Mouse (Mus musculus) kidney, adult 18-20 months (tissue): ENCODE results near the gene Camkmt.

Experiments
- DNase-seq: peaks from one replicate; pipeline ENCODE4 v3.0.0; 2021

Camkmt gene

DNA sequence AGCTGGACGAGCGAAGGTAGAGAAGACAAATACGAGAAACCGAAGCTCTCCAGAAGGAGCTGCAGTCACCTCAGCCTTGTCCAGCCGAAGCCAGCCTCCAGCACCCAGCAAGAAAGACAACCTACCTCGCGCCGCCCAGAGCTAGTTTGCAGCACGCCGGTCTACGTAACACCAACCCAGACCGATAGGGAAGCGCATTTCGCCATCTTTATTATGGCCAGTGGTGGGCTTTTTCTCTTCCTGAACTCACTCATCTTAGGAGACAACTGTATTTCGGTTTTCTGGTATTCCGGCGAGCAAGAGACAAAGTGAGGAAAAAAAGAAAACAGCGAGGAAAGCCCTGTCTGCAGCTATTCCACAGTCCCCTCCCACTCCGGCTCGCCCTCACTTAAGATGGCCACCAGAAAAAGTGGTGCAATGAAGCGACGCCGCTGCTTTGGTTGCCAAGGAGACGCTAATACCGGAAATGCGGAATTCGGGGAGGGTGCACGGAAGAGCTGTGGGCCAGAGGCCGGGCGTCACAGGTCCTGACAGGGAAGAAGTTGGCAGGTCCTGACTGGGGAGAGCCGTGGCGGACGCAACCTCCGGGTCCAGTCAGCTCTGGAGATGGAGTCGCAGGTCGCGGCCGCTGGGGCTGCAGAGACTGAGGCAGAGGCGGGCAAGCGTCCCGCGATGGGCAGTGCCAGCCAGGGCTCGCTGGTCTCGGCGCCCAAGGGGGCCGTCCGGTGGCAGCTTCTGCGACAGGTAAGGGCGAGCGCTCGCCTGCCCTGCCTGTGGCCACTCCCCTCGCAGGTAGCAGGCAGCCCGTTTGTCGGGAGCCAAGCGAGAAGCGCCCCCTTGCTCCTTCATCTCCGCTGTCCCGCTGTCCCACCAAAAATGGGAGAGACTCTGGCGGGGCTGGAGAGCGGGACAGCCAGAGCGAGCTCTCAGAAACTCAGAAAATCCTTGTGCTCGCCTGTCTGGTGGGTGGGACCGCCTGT is at the start of gene Camkmt, which contains the start of gene Prepl:
Gene Camkmt, plus strand, starts transcription at position 433 of the 980 bp plus-strand sequence.
Gene Prepl, minus strand, starts transcription at position 122 of the 980 bp plus-strand sequence.
- peak; percentile 95 for DNase-seq

DNA sequence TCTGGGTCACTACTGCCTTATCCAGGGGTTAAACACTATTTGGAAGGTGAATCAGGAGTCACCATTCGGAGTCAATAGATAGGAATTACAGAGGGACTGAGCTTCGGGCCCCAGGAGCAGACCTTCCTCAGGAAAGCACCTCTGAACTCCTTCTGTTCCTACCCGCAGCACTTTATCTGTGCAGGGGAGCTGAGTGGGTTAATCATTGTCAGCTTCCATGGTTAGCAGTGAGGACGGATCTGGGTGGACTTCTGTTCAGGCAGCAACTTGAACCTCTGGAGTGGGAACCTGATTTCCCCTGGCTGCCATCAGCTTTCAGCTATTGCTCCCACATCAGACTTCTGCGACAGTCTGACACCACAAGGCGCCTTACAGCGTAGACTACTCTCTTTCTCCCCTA is 49.4 kb upstream of the Camkmt start:
- DNase-seq, result peak; percentile 74

GRCm38 (mm10) chr17:85042419-85042818 is 47.9 kb upstream of the Camkmt start:
- peak; percentile 71 for DNase-seq

DNA sequence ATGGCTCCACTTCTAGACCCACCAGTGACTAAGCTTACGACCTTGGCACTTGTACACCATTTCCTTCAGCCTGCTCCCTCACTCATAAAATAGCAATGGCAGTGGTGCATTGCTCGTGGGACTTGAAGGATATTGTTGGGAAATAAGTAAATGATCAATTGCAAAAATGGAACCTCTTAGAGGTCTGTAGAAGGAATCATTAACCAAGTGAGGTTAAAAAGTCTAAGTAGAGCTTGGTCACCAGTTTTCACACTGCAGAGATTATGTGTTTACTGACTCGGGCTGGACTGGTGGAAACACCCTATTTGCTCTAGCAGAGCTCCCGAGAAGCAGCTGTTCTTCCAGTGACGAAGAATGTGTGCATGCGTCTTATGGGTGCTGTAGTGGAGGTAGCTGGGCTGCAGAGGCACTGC is 46.9 kb upstream of the Camkmt start:
- no peak for DNase-seq

- DNase-seq, result peak; percentile 73
Measured at GRCm38 (mm10) chr17:85044466-85044865, 45.9 kb upstream of the Camkmt start.

DNA sequence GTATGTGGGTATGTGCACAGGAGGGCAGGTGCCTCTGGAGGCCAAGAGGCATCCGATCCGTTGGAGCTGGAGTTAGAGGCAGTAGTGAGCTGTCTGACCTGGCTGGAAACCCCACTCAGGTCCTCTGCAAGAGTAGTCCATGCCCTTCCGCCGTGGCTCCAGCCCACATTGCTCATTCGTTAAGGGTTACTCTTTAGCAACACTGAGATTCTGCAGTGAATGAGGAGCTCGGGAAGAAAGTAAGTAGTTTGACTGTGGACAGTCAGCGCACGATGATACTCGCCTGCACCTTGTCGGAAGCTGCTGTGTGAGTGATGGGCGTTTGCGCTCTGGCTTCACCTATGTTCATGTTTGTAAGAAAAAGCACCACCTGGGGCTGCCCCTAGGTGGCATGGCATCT is 45.2 kb upstream of the Camkmt start:
- DNase-seq, result no peak

DNA sequence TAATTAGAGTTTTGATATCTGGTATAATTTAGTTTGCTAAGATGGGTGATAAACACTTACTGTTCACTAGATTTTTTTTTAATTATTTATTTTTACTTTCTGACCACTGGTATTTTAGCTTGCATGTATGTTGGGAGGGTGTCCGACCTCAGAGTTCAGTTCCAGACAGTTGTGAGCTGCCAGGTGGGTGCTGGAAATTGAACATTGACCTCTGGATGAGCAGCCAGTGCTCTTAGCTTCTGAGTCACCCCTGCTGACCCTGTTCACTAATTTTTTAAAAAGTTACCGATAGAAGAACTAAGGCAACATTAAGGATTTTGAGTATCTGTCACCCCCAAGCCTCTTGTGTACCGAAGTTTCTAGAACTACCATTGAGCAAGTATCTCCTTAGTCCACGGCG is 42.0 kb upstream of the Camkmt start:
- no peak for DNase-seq

DNA sequence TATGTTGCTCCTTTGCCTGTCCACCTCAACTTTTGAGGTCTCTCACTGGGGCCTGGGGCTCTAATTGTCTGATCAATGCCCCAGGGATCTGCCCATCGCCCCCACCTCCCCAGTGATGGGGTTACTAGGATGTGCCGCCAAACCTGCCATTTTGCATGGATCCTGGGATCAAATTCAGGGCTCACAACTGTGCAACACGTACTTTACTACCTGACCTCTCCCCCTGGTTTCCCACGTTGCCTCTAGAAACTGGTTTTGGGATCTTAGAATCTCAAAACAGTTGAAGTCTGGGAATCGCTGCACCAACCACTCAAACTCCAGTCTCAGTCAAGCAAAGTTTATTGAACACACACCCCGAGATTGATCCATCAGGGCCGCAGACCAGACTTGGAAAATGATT is 32.1 kb upstream of the Camkmt start:
- no peak for DNase-seq

DNA sequence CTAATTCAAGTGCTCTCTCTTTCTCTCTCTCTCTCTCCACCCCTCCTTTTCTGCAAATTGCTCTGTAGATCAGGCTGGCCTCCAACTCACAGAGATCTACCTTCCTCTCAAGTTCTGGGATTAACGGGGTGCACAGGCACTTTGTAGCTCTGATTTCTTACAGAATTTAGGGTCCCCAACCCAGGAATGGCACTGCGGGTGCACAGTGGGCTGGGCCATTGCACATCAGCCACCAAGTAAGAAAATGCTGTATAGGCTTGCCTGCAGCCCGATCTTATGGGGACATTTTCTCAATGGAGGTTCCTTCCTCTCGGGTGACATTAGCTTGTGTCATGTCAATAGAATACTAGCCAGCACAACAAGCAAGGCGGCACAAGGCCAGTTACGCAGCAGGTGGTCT is 31.2 kb upstream of the Camkmt start:
- DNase-seq, result no peak

- DNase-seq, result no peak
Measured at GRCm38 (mm10) chr17:85063560-85063959, 26.8 kb upstream of the Camkmt start.

DNA sequence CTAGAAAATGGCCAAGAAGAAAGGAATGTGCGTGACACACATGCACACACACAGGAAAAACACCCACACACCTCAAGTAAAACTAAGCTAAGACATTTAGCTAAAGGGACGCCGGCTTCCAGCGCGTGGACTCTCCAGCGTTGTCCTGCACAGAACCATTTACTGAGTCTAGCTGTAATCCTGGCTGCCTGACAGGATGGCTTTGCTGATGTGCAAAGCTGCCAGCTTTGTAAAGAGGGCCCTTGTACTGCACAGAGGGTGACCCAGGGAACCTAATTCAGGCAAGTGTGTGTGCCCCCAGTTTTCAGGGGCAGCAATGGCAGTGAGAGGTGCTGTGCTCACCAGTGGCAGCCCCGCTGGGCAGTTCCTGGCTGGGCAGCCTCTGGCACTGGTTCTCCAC is 23.0 kb upstream of the Camkmt start:
- DNase-seq, result no peak

GRCm38 (mm10) chr17:85070658-85071057 is 19.7 kb upstream of the Camkmt start:
- DNase-seq, result no peak

DNA sequence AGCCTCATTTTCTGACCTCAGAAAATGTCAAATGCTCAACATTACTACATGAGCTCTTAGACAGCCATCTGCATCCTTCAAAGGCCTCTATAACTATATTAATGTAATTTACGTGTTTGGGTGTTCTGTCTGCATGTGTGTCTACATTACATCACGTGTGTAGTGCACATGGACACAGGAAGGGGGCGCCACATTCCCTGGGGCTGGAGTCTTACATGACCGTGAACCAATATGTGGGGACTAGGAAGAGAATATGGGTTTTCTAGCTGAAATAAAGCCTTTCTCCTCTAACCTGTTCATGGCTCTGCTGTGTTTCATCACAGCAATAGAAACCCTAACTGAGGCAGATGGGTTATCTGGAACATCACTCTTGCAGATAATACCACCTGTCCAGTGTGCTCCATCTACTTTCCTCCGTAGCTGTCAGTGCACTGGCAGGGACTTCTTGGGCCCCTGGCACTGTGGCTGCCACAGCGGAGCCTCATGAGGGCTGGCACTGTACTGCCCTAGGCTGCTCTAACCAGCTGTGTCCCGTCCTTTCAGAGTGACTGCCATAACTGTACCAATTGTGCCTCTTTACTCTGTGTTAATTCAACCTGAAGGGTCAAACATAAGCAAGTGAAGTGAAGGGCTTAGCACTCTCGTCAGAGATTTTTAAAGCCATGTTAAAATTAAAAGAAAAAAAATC is 19.1 kb upstream of the Camkmt start:
- no peak for DNase-seq

- no peak for DNase-seq
Measured at GRCm38 (mm10) chr17:85072383-85072782, 18.0 kb upstream of the Camkmt start.

DNA sequence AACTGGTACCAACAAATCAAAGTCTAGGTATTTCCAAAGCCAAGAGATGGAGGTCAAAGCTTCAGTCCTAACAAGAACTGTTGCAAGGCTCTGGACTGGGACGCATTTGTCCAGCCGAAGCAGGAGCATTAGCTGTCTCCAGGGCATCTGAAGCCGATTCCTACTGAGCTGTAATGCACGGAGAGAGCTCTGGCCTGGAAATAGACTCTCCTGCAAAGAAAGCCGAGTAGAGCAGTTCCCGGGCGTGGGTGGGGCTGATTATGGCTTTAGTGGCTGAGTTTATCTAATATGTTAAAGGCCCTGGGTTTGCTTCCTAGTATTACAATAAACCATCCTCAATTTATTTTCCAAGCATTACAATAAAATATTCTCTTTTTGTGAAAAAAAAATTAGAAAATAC is 17.1 kb upstream of the Camkmt start:
- DNase-seq, result no peak

DNA sequence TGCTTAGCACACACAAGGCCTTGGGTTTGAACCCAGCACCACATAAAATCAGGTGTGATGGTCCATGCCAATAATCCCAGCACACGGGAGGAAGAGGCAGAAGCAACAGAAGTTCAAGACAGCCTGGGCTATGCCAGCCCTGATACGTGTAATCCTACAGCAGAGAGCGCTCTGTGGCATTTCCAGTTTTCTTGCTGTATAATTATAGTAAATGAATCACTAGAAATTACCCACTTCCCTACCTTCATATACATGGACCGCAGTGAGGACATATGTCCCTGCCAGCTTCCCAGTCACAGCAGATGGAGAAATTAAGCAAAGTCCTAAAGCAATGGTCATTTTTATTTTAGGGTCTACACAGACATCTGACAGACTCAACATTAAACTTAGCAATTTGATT is 16.3 kb upstream of the Camkmt start:
- no peak for DNase-seq

- no peak for DNase-seq
Measured at GRCm38 (mm10) chr17:85079276-85079675, 11.1 kb upstream of the Camkmt start.

GRCm38 (mm10) chr17:85080781-85081180 is 9.6 kb upstream of the Camkmt start:
- DNase-seq, result no peak

GRCm38 (mm10) chr17:85085335-85085734 is 5.0 kb upstream of the Camkmt start:
- DNase-seq, result no peak

DNA sequence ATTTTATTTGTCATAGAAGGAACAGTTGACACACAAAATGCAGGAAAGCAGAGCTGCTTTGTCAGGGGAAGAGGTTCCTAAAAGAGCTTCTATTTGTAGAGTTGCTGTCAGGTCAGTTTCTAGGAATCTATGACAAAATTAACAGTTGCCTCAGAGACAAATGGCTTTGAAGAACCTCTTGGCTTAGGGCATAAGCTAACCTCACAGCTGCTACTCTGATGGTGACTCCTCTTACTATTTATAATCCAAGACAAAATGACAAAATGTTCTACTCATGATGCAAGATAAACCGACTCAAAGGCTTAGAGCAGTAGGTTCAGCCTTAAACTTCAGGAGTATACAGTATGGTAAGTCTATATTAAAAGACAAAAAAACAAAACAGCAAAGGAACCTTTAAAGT is 3.9 kb upstream of the Camkmt start:
- no peak for DNase-seq

GRCm38 (mm10) chr17:85087591-85087990 is 2.8 kb upstream of the Camkmt start:
- no peak for DNase-seq

DNA sequence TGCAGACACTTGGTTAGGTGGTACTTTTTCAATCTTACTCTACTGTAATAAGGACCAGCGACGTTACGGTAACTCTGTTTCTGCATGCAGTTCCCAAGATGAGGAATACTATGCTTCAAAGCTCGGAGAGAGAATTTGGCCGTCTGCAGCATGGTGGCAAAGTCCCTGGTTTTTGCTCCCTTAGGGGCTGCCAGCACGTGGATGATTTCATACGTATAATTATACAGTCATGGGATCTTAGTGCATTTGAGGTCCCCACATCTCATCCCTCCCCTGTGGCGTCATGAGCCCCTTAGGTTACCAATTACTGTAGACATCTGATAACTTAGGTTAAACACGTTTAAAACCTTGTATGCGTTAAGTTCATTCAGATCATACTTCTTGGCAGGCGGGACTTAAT is 2.0 kb upstream of the Camkmt start:
- DNase-seq, result no peak

- no peak for DNase-seq
Measured at GRCm38 (mm10) chr17:85089011-85089410, 1.3 kb upstream of the Camkmt start.

- no peak for DNase-seq
Measured at GRCm38 (mm10) chr17:85089621-85090020, 731 bp upstream of the Camkmt start.
